Mouse (Mus musculus) left cerebral cortex, adult 2 months (tissue): Measurements from ENCODE around the gene Ngdn. TPM values are rescaled to one million over a fixed set of nuclear protein-coding genes. Genes with fewer than 3 reads are reported as not detected.
"Not testable (repeated sequence)": the region's sequence is repeated elsewhere in the genome, so short reads cannot be mapped to it uniquely, and the experiment has no call there.

Source experiments
- DNase-seq, 2 experiments: peaks; one replicate each; pipeline ENCODE4 v3.0.0; 2021 to 2022; ENCODE audit warnings: low spot score in 2 of 2, mixed read lengths in 1 of 2; ENCODE audit errors: extremely low spot score in 1 of 2
- H3K27ac ChIP-seq: fragments of 200-600 bp; 2 replicates; pipeline ENCODE4 v1.8.1; 2022
- H3K4me3 ChIP-seq: fragments of 200-600 bp; 2 replicates; pipeline ENCODE4 v1.8.1; 2022
- CTCF ChIP-seq: fragments of 200-600 bp; IDR thresholded peaks from 2 replicates; pipeline ENCODE4 v1.8.1; 2022; ENCODE audit warnings: antibody characterized with exemption, mild to moderate bottlenecking, moderate library complexity
- intact Hi-C: fragments of 180-260 bp; cut with DNase I; formaldehyde crosslinking; loops from one replicate; pipeline ENCODE4 v1.15.1; 2025
- long read RNA-seq, 2 experiments: library from polyadenylated mRNA; stranded (forward); transcript quantifications; one replicate each; pipeline ENCODE4 v2.0.0; 2021; ENCODE audit warnings: borderline mapping rate in 2 of 2
- total RNA-seq, 2 experiments: library from RNA; stranded (reverse); gene quantifications; 2 replicates each; pipeline ENCODE4 v1.2.3; 2021

Gene Ngdn
- total RNA-seq = 10 to 100 TPM; 26.7 to 30.7 TPM
- long read RNA-seq, experiment 1, transcript Ngdn-201 (11 exons, 1,200 nt) = major isoform, 20 of 26 reads
- long read RNA-seq, experiment 1, partial matches to known transcripts = 5 of 26 reads
- long read RNA-seq, experiment 1, other reads (novel, unspliced or antisense) = 1 of 26 reads
- long read RNA-seq, experiment 2, transcript Ngdn-201 (11 exons, 1,200 nt) = major isoform, 11 of 17 reads
- long read RNA-seq, experiment 2, partial matches to known transcripts = 5 of 17 reads
- long read RNA-seq, experiment 2, other reads (novel, unspliced or antisense) = 1 of 17 reads

DNA sequence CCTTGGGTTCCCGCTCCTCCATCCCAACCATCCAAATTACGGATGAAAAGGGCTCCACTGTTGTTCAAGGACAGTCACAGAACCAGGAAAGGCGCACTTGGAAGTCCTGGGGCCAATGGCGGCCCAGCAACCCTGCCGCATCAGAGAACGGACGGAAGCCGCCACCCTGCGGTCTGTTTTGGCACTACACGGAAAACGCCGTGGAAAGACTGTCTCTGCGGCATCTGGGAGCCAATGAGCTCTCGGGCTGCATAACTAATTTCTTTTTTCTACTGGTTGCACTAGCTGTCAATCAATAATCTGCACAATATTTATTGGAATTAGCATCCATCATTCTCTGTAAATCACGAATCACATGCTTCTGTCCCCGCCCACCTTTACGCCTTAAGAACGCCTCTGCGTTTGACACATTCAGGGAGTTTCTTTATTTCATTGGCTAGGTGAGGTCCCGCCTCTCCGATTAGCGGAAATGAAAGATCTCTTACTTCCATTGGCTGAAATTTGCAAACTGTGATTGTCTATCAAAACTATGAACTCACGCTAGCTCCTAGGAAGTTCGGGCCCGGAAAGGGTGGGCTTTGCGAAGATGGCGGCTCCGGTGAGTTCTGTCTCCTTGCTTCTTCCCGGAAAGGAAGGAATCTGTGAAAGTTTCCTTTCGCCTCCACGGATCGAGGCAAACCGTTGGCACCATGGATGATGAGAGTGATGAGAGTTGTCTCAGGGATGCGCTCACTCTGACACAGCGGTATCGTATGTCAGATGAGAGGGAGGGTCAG lies at the start of gene Ngdn:
Ngdn (plus strand) TSS at position 464 of the 776 bp plus-strand sequence.
- peak; percentile 99 for DNase-seq
- intact Hi-C loops = loop anchor here (1.0 to 5.0 kb wide), 4 partner anchors 114 to 303 kb away; partner anchors contain the start of gene Cebpe

DNA sequence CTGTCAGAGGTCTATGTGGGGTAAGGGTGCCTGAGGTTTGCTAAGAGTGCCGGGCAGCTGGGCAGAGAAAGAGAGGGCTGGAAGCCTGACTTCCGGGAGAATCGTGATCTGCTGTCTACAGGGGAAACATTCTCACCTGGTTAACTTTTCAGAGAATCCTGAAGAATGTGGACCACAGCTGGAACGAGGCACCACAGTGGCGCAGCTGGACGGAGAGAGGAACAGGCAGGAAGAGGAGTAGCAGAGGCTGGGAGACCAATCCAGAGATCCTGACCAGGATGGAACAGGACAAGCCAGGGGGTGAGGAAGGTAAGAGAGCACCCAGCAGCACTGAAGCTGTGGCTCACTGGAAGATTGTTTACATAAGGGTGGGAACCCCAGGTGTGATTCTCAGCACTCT lies 49.6 kb upstream of the Ngdn start:
- no peak for TF ChIP-seq CTCF

More for the DNA sequence above, at the start of gene Ngdn:
- peak within 1 kb of the TSS; percentile 62 for H3K4me3 ChIP-seq
- TF ChIP-seq CTCF = peak; percentile 94
- peak within 1 kb of the TSS; percentile 99 for H3K27ac ChIP-seq

DNA sequence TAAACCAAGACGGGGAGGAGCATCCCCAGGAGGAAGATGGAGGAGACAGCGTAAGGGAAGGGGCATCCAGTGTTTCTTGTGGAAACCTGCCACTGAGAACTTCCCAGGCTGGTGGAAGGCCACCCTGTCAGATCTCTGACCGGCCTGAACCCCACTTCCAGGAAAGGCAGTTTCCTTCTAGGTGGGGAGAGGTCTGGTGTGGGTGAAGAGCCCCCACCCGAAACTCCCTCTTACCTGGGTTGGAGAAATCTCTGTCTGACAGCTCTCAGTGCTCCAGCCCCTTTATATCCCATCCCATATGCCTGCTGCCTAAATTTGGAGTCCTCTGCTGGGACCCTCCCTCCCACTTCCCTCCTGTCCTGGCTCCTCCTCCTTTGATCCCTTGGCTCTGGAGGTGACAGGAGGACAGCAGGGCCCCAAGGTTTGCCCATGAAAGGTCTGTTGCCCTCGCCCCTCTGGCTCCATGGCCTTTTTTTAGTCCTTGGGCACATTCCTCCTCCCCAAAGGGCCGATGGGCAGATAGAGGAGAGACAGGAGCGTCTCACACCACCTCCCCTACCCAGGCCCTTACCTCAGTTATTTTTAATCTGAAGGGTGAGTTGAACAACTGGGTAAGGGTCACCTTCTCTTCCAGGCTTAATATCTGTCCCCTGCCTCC lies 48.8 kb upstream of the Ngdn start, which contains the start of gene Myh6:
Myh6 (minus strand) TSS at position 608 of the 658 bp plus-strand sequence.
- TF ChIP-seq CTCF = no peak
- no peak within 1 kb of the TSS for H3K27ac ChIP-seq
- intact Hi-C loops = loop anchor here (5.0 kb wide), 1 partner anchor 36 kb away; no protein-coding TSS in a partner anchor
- no peak for DNase-seq
- H3K4me3 ChIP-seq = no peak within 1 kb of the TSS

More for the DNA sequence above, 49.6 kb upstream of the Ngdn start:
- intact Hi-C loops = loop anchor here (5.0 kb wide), 1 partner anchor 37 kb away; no protein-coding TSS in a partner anchor
- H3K27ac ChIP-seq = no peak overlapping the region
- H3K4me3 ChIP-seq = no peak overlapping the region
- no peak for DNase-seq

DNA sequence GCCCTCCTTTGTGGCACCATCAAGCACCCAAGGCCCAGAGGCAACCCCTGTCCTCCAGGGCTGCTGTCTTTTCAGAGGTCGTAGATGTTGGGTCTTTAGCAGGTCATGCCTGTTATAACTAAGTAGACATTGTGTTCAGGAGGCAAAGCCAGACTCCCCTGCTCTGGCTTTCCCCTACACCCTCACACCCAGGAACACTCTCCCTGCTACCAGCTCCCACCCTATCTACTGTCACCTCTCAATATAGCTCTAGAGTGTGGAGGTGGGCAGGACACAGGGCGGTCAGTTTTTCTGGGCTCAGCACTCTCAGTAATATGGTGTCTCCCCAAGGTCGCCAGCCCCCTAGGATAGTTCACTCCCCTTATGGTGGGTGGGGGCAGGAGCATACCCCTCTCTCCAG lies 47.4 kb upstream of the Ngdn start:
- intact Hi-C loops = loop anchor here (5.0 kb wide), 1 partner anchor 34 kb away; no protein-coding TSS in a partner anchor
- DNase-seq = no peak
- no peak overlapping the region for H3K4me3 ChIP-seq
- no peak overlapping the region for H3K27ac ChIP-seq
- no peak for TF ChIP-seq CTCF

DNA sequence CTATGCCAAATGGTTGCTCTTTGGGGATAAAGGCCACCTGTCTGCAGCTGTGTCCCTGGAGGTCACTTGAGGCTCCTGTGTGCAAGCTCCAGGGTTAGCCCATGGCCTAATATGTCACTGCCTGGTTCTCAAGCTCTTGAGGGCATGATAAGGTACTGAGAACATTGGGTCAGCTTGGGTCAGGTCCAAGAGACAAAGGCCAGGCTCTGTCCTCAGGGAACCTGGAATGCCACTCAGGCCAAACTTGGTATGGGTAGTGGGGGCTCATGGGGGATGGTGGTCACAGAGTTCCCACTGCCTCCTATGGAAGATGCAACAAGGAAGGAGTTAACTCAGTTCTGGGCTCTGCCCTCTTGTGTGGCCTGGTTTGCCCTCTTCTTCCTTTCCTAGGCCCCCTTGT lies 46.9 kb upstream of the Ngdn start:
- Histone ChIP-seq H3K27ac (no peak overlapping the region), H3K4me3 (no peak overlapping the region)
- intact Hi-C loops = loop anchor here (5.0 kb wide), 1 partner anchor 34 kb away; no protein-coding TSS in a partner anchor
- DNase-seq = no peak
- no peak for TF ChIP-seq CTCF

DNA sequence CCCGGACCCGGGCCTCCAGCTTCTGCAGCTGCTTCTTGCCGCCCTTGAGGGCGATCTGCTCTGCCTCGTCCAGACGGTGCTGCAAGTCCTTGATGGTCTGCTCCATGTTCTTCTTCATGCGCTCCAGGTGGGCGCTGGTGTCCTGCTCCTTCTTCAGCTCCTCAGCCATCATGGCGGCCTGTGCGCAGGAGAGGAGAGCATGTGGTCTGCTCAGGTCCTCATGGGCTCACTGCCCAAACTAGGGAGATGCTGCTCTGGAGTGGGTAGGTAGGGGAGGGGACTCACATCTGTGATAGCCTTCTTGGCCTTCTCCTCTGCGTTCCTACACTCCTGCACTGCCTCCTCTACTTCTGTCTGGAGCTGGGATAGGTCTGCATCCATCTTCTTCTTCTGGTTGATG lies 42.5 kb upstream of the Ngdn start:
- H3K27ac ChIP-seq, DNase-seq, H3K4me3 ChIP-seq, intact Hi-C loops: not testable (repeated sequence)

DNA sequence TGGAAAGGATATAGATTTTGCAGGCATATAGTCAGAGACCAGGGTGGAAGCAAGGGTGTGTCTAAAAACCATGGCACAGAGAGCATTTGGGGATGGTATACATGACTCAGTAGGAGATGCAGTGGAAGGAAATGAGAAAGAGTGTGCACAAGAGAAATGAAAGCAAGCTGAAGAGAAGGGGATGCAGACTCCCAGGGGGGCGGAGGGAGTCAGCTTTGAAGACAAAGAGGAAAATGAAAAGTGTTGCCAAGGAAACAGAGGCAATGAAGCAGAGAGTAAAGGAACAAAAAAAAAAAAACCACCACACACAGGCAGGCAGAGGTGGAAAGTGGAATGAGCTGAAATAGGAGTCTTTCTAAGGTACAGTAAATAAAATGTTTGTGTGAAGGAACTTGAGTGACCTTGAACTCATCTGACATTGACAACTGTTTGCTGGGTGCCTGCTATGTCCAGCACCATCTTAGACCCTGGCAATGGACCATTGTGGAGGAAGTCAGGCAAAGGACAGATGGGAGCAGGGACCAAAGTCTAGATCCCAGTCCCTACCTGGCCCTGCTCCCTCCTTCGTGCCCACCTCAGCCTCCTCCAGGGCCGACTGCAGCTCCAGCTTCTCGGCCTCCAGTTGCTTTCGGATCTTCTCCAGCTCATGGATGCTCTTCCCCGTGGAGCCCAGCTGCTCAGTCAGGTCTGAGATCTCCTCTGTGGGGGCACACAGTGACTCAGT lies 41.0 kb upstream of the Ngdn start:
- intact Hi-C loops = loop anchor here (1.0 kb wide), 1 partner anchor 26 kb away; no protein-coding TSS in a partner anchor
- peak in 1 of 2 experiments; percentile 58 for DNase-seq

DNA sequence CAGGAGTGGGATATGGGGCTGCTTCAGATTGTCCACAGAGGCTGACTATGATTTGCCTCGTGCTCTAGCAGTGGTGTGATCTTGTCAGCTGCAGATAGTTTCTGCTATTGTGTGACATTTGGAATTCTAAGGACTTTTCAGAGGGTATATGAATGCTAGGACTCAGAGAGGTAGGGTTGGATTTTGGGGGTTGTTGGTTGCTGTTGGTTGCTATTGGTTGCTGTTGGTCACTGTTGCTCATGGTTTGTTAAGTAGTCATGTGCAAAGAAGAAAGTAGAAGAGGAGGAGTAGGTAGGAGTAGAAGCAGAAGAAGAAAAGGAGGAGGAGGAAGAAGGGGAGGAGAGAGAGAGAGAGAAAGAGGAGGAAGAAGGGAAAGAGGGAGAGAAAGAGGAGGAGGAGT lies 38.6 kb upstream of the Ngdn start, which contains the start of gene Gm17428:
Gm17428 (plus strand) TSS at position 301 of the 400 bp plus-strand sequence.
- no peak for TF ChIP-seq CTCF
- DNase-seq = no peak
- Histone ChIP-seq H3K4me3 (no peak within 1 kb of the TSS), H3K27ac (no peak within 1 kb of the TSS)
- intact Hi-C loops = no loop called here

More for the DNA sequence above, 41.0 kb upstream of the Ngdn start:
- H3K4me3 ChIP-seq = no peak overlapping the region
- no peak for TF ChIP-seq CTCF
- H3K27ac ChIP-seq = peak overlapping the region; percentile 55

DNA sequence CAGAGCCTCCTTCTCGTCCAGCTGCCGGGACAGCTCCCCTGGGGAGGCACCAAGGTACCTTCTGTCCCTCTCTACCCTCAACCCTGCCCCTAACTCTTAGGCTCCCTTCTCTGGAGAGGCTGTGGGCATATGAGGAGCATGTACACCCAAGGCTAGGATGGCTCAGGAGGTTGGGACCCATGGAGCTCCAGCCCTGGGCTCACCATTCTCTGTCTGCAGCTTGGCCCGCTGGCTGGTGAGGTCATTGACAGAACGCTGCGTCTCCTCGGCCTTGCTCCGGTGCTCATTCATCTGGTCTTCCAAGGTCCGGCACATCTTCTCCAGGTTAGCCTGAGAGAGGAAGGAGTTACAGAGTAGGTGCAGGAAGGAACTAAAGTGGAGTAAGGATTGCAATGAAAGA lies 36.6 kb upstream of the Ngdn start:
- intact Hi-C loops = no loop called here
- H3K4me3 ChIP-seq = no peak overlapping the region

DNA sequence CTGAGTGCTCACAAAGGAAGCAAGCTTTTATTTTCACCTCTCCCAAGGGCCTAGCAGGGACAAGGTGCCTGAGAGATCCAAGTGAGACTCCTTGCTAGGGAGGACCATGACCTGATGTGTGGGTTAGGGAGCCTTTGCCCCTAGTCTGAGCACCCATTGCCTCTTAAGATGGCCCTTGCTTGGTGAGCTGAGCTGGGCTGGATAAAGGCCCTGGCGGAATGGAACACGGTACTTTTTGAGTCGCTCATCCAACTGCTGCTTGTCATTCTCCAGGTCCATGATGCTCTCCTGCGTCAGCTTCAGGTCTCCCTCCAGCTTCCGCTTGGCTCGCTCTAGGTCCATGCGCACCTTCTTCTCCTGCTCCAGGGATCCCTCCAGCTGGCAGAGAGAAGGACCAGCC lies 33.3 kb upstream of the Ngdn start:
- Histone ChIP-seq H3K4me3 (no peak overlapping the region), H3K27ac (no peak overlapping the region)
- intact Hi-C loops = no loop called here
- no peak for DNase-seq
- no peak for TF ChIP-seq CTCF

More for the DNA sequence above, 36.6 kb upstream of the Ngdn start:
- no peak for TF ChIP-seq CTCF
- H3K27ac ChIP-seq = no peak overlapping the region
- no peak for DNase-seq

DNA sequence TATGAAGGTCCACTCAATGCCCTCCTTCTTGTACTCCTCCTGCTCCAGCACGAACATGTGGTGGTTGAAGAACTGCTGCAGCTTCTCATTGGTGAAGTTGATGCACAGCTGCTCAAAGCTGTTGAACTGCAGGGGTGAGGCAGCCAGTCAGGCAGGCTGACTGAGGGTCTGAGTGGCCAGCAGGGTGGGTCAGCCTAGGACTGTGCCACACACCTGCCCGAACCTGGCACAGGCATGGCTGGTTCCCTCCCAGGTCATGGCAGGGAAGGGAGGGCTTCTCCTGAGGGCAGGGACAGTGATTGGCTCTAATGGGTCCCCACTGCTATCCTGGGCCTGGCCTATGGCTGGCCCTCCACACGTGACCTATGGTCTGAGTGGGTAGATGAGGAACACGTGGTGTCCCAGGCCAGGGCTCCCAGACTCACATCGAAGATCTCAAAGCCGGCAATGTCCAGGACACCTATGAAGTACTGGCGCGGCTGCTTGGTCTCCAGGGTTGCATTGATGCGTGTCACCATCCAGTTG lies 26.8 kb upstream of the Ngdn start:
- DNase-seq, H3K4me3 ChIP-seq, H3K27ac ChIP-seq, intact Hi-C loops: not testable (repeated sequence)
